Mouse (Mus musculus) inflammation-experienced regulatory T-cells, adult 6 months (primary cell): ENCODE data around the gene March5. TPM values are rescaled to one million over a fixed set of nuclear protein-coding genes. Genes with fewer than 3 reads are reported as not detected.
A peak's percentile ranks its signal among the peaks of the same experiment; 100 is the strongest.
"Not testable (repeated sequence)": the region's sequence is repeated elsewhere in the genome, so short reads cannot be mapped to it uniquely, and the experiment has no call there.

ENCODE experiments used
- ATAC-seq: one replicate; pipeline ENCODE4 v1.8.0; 2017
- polyA plus RNA-seq, 3 experiments: library from polyadenylated mRNA; unstranded; fragments of 100-300 nt; shearing (Covaris generic); gene quantifications; one replicate each; pipeline ENCODE4 v1.2.1; 2017

The March5 gene
- 10 to 100 TPM in 2 of 3 experiments, 1 to 10 TPM in 1; 8.4 to 14.5 (median 11.3) TPM for polyA plus RNA-seq

GRCm38 (mm10) chr19:37207303-37208175 lies at the start of gene March5:
TSS of gene March5 (plus strand) at chr19:37207543.
- peak; percentile 90 for ATAC-seq

GRCm38 (mm10) chr19:37172096-37172495 lies 35.2 kb upstream of the March5 start:
- no peak for ATAC-seq

- ATAC-seq: no peak
Measured at GRCm38 (mm10) chr19:37172566-37173130, 34.7 kb upstream of the March5 start.

GRCm38 (mm10) chr19:37173331-37174115 lies 33.8 kb upstream of the March5 start:
- no peak for ATAC-seq

- peak; percentile 39 for ATAC-seq
Measured at GRCm38 (mm10) chr19:37174116-37174715, 33.1 kb upstream of the March5 start.

GRCm38 (mm10) chr19:37174716-37175435 lies 32.5 kb upstream of the March5 start:
- peak; percentile 46 for ATAC-seq

- ATAC-seq: no peak
Measured at GRCm38 (mm10) chr19:37175436-37175805, 31.9 kb upstream of the March5 start.

GRCm38 (mm10) chr19:37175919-37176318 lies 31.4 kb upstream of the March5 start:
- no peak for ATAC-seq

GRCm38 (mm10) chr19:37176879-37177462 lies 30.4 kb upstream of the March5 start:
- ATAC-seq: no peak

GRCm38 (mm10) chr19:37177819-37178708 lies 29.3 kb upstream of the March5 start:
- ATAC-seq: no peak

GRCm38 (mm10) chr19:37188366-37188948 lies 18.9 kb upstream of the March5 start:
- no peak for ATAC-seq

- ATAC-seq: no peak
Measured at GRCm38 (mm10) chr19:37192475-37193058, 14.8 kb upstream of the March5 start.

- no peak for ATAC-seq
Measured at GRCm38 (mm10) chr19:37198165-37198880, 9.0 kb upstream of the March5 start.

GRCm38 (mm10) chr19:37199889-37200288 lies 7.5 kb upstream of the March5 start:
- no peak for ATAC-seq

- no peak for ATAC-seq
Measured at GRCm38 (mm10) chr19:37203371-37203770, 4.0 kb upstream of the March5 start.

- not testable (repeated sequence) for ATAC-seq
Measured at GRCm38 (mm10) chr19:37205155-37205554, 2.2 kb upstream of the March5 start.

- ATAC-seq: peak; percentile 20
Measured at GRCm38 (mm10) chr19:37206641-37207302, 571 bp upstream of the March5 start.

GRCm38 (mm10) chr19:37208176-37208755 lies 923 bp downstream of the March5 start, which contains the start of gene Cpeb3:
TSS of gene Cpeb3 (minus strand) at chr19:37208601.
- peak; percentile 22 for ATAC-seq
